Mouse (Mus musculus) right cerebral cortex, postnatal 36 days (tissue): ENCODE data around the gene Zfp451.

Source experiments
- DNase-seq, 2 experiments: peaks; one replicate each; pipeline ENCODE4 v3.0.0; 2022; ENCODE audit warnings: low spot score in 2 of 2, mixed read lengths in 1 of 2

Zfp451 gene

GRCm38 (mm10) chr1:33719733-33720225, 94.6 kb downstream of the Zfp451 start, which contains the start of gene Rab23:
TSS of gene Rab23 (plus strand) at chr1:33719887.
- peak; percentile 77 to 78 for DNase-seq

GRCm38 (mm10) chr1:33717636-33718035, 96.8 kb downstream of the Zfp451 start:
- no peak for DNase-seq

GRCm38 (mm10) chr1:33714796-33715195, 99.6 kb downstream of the Zfp451 start:
- DNase-seq: no peak

GRCm38 (mm10) chr1:33712026-33712425, 102.4 kb downstream of the Zfp451 start:
- no peak for DNase-seq
